Mouse (Mus musculus) ES-E14 (cell line): Measurements from ENCODE around the gene Dennd6b.

Source experiments
- CHD2 ChIP-seq: IDR thresholded peaks from 2 replicates; pipeline ENCODE4 v1.6.1; 2014; ENCODE audit warnings: mild to moderate bottlenecking, low read depth, low read length, inconsistent platforms
- HCFC1 ChIP-seq: IDR thresholded peaks from 2 replicates; pipeline ENCODE4 v1.6.1; 2012; ENCODE audit warnings: low read length, inconsistent platforms, borderline replicate concordance; ENCODE audit not compliant: insufficient read depth
- MAFK ChIP-seq: IDR thresholded peaks from 2 replicates; pipeline ENCODE4 v1.6.1; 2014; ENCODE audit warnings: mild to moderate bottlenecking, low read depth, low read length, inconsistent platforms; ENCODE audit not compliant: insufficient read depth
- ZC3H11A ChIP-seq: IDR thresholded peaks from 2 replicates; pipeline ENCODE4 v1.6.1; 2012; ENCODE audit warnings: low read depth, mild to moderate bottlenecking, inconsistent platforms, low read length, borderline replicate concordance
- ZNF384 ChIP-seq: IDR thresholded peaks from 2 replicates; pipeline ENCODE4 v1.6.1; 2012; ENCODE audit warnings: low read depth, low read length, inconsistent platforms

- TF ChIP-seq MAFK, result no peak
- no peak for TF ChIP-seq ZNF384
- no peak for TF ChIP-seq ZC3H11A
- TF ChIP-seq CHD2, result no peak
- TF ChIP-seq HCFC1, result no peak
Observed at GRCm38 (mm10) chr15:89177121-89177520, 19.2 kb downstream of the Dennd6b start.
